Mouse (Mus musculus) intestine, embryonic 15.5 days (tissue): ENCODE results near the gene Thumpd2. TPM values are rescaled to one million over a fixed set of nuclear protein-coding genes. Genes with fewer than 3 reads are reported as not detected.

ENCODE experiments used
- ATAC-seq: fragments of 200-750 bp; cut with Nextera tagmentation; 2 replicates; pipeline ENCODE4 v1.8.0; 2017; ENCODE audit warnings: moderate TSS enrichment, moderate library complexity
- H3K27ac ChIP-seq: fragments of 300-500 bp; sonication (generic); 2 replicates; pipeline ENCODE4 v1.5.1; 2015; ENCODE audit warnings: mild to moderate bottlenecking, inconsistent platforms
- H3K27me3 ChIP-seq: fragments of 300-500 bp; sonication (generic); replicated peaks from 2 replicates; pipeline ENCODE4 v1.6.1; 2015; ENCODE audit warnings: inconsistent platforms
- H3K36me3 ChIP-seq: fragments of 300-500 bp; sonication (generic); 2 replicates; pipeline ENCODE4 v1.6.1; 2015; ENCODE audit warnings: inconsistent platforms
- H3K4me1 ChIP-seq: fragments of 300-500 bp; sonication (generic); replicated peaks from 2 replicates; pipeline ENCODE4 v1.6.1; 2015; ENCODE audit warnings: inconsistent platforms
- H3K4me2 ChIP-seq: fragments of 300-500 bp; sonication (generic); replicated peaks from 2 replicates; pipeline ENCODE4 v1.6.1; 2015; ENCODE audit warnings: mild to moderate bottlenecking, inconsistent platforms
- H3K4me3 ChIP-seq: fragments of 300-500 bp; sonication (generic); replicated peaks from 2 replicates; pipeline ENCODE4 v1.5.1; 2015; ENCODE audit warnings: inconsistent platforms
- H3K9ac ChIP-seq: fragments of 300-500 bp; sonication (generic); 2 replicates; pipeline ENCODE4 v1.6.1; 2015; ENCODE audit warnings: inconsistent platforms
- H3K9me3 ChIP-seq: fragments of 300-500 bp; sonication (generic); 2 replicates; pipeline ENCODE4 v1.6.1; 2016; ENCODE audit warnings: inconsistent platforms
- WGBS: fragments of 180-500 bp; shearing (Covaris S2); methylation state at CpG from one replicate; pipeline ENCODE4 v1.1.7; 2015; 5-methylcytosine and 5-hydroxymethylcytosine counted together
- polyA plus RNA-seq: library from polyadenylated mRNA; unstranded; fragments of >200 nt; fragmentation: Nextera tagmentation; extraction: Ambion mirVana; gene quantifications from 2 replicates; pipeline ENCODE4 v1.2.1, GENCODE M21; 2015

Thumpd2 gene
- polyA plus RNA-seq, 1 experiment from 2014 or later: 14.1 TPM

GRCm38 (mm10) chr17:81056035-81056434, 8.8 kb downstream of the Thumpd2 start:
- 0 out of 2 replicates have a peak, but pooled peaks cover 8% of the 10 kb centered on the region for H3K36me3 ChIP-seq
- ATAC-seq: no peak
- WGBS: 37% methylated on average over 3 of the region's 3 CpGs

GRCm38 (mm10) chr17:81055522-81055921, 9.4 kb downstream of the Thumpd2 start:
- Histone ChIP-seq H3K4me1 (0 out of 2 replicates have a peak, but pooled peaks cover 5% of the 10 kb centered on the region), H3K4me2 (no peak overlapping the region), H3K36me3 (0 out of 2 replicates have a peak, but pooled peaks cover 8% of the 10 kb centered on the region), H3K27ac (no peak overlapping the region), H3K27me3 (no peaks in the 10 kb centered on the region), H3K4me3 (no peak overlapping the region), H3K9me3 (no peaks in the 10 kb centered on the region), H3K9ac (no peak overlapping the region)
- WGBS: 77% methylated on average over 5 of the region's 5 CpGs
- ATAC-seq: no peak

More at GRCm38 (mm10) chr17:81056035-81056434, 8.8 kb downstream of the Thumpd2 start:
- no peaks in the 10 kb centered on the region for H3K27me3 ChIP-seq
- no peak overlapping the region for H3K27ac ChIP-seq
- H3K4me1 ChIP-seq: 0 out of 2 replicates have a peak, but pooled peaks cover 5% of the 10 kb centered on the region
- no peak overlapping the region for H3K4me3 ChIP-seq
- H3K4me2 ChIP-seq: no peak overlapping the region
- no peak overlapping the region for H3K9ac ChIP-seq
- no peaks in the 10 kb centered on the region for H3K9me3 ChIP-seq

- WGBS: 82% methylated on average over 2 of the region's 2 CpGs
- H3K9me3 ChIP-seq: no peaks in the 10 kb centered on the region
- no peak for ATAC-seq
Measured at GRCm38 (mm10) chr17:81053274-81053673, 11.6 kb downstream of the Thumpd2 start.

GRCm38 (mm10) chr17:81047930-81048564, 16.8 kb downstream of the Thumpd2 start:
- Histone ChIP-seq H3K4me3 (no peak overlapping the region), H3K27me3 (no peaks in the 10 kb centered on the region), H3K36me3 (0 out of 2 replicates have a peak, but pooled peaks cover 8% of the 10 kb centered on the region), H3K4me2 (no peak overlapping the region), H3K9ac (no peak overlapping the region), H3K9me3 (no peaks in the 10 kb centered on the region), H3K27ac (no peak overlapping the region), H3K4me1 (0 out of 2 replicates have a peak, but pooled peaks cover 4% of the 10 kb centered on the region)
- 49% methylated on average over 7 of the region's 7 CpGs for WGBS
- peak; percentile 67 for ATAC-seq

More at GRCm38 (mm10) chr17:81053274-81053673, 11.6 kb downstream of the Thumpd2 start:
- H3K27ac ChIP-seq: no peak overlapping the region
- H3K9ac ChIP-seq: no peak overlapping the region
- no peaks in the 10 kb centered on the region for H3K27me3 ChIP-seq
- no peak overlapping the region for H3K4me2 ChIP-seq
- H3K4me3 ChIP-seq: no peak overlapping the region
- 0 out of 2 replicates have a peak, but pooled peaks cover 8% of the 10 kb centered on the region for H3K36me3 ChIP-seq
- H3K4me1 ChIP-seq: 0 out of 2 replicates have a peak, but pooled peaks cover 5% of the 10 kb centered on the region

GRCm38 (mm10) chr17:81045525-81046150, 19.2 kb downstream of the Thumpd2 start:
- Histone ChIP-seq H3K9me3 (no peaks in the 10 kb centered on the region), H3K27me3 (no peaks in the 10 kb centered on the region), H3K9ac (no peak overlapping the region), H3K36me3 (no peaks in the 10 kb centered on the region), H3K27ac (no peak overlapping the region), H3K4me3 (no peak overlapping the region), H3K4me1 (0 out of 2 replicates have a peak, but pooled peaks cover 4% of the 10 kb centered on the region), H3K4me2 (no peak overlapping the region)
- 86% methylated on average over 9 of the region's 9 CpGs for WGBS
- no peak for ATAC-seq

- Histone ChIP-seq H3K4me1 (0 out of 2 replicates have a peak, but pooled peaks cover 4% of the 10 kb centered on the region), H3K9ac (no peak overlapping the region), H3K4me2 (no peak overlapping the region), H3K27me3 (no peaks in the 10 kb centered on the region), H3K4me3 (no peak overlapping the region), H3K36me3 (no peaks in the 10 kb centered on the region), H3K9me3 (no peaks in the 10 kb centered on the region), H3K27ac (no peak overlapping the region)
- WGBS: 92% methylated on average over 6 of the region's 6 CpGs
- ATAC-seq: no peak
Measured at GRCm38 (mm10) chr17:81045115-81045514, 19.8 kb downstream of the Thumpd2 start.

- Histone ChIP-seq H3K9ac (no peak overlapping the region), H3K4me1 (0 out of 2 replicates have a peak, but pooled peaks cover 4% of the 10 kb centered on the region), H3K27me3 (no peaks in the 10 kb centered on the region), H3K27ac (no peak overlapping the region), H3K36me3 (no peaks in the 10 kb centered on the region), H3K4me2 (no peak overlapping the region), H3K9me3 (no peaks in the 10 kb centered on the region), H3K4me3 (no peak overlapping the region)
- ATAC-seq: no peak
- 80% methylated on average over 3 of the region's 3 CpGs for WGBS
Measured at GRCm38 (mm10) chr17:81044356-81044755, 20.5 kb downstream of the Thumpd2 start.

GRCm38 (mm10) chr17:81041662-81042061, 23.2 kb downstream of the Thumpd2 start:
- no peak for ATAC-seq
- no peak overlapping the region for H3K9ac ChIP-seq
- H3K4me1 ChIP-seq: no peaks in the 10 kb centered on the region
- H3K27ac ChIP-seq: no peak overlapping the region
- no peak overlapping the region for H3K4me2 ChIP-seq
- peaks cover 4% of the 10 kb centered on the region; the same call in 1 of the 2 replicates for H3K36me3 ChIP-seq
- H3K27me3 ChIP-seq: no peaks in the 10 kb centered on the region
- H3K9me3 ChIP-seq: no peaks in the 10 kb centered on the region
- H3K4me3 ChIP-seq: no peak overlapping the region
- 69% methylated on average over 2 of the region's 2 CpGs for WGBS

GRCm38 (mm10) chr17:81038707-81039408, 26.0 kb downstream of the Thumpd2 start:
- H3K27me3 ChIP-seq: no peaks in the 10 kb centered on the region
- H3K9ac ChIP-seq: no peak overlapping the region
- H3K27ac ChIP-seq: no peak overlapping the region
- WGBS: 87% methylated on average over 2 of the region's 2 CpGs
- H3K4me1 ChIP-seq: no peaks in the 10 kb centered on the region
- no peak overlapping the region for H3K4me3 ChIP-seq
- peaks cover 4% of the 10 kb centered on the region; the same call in 1 of the 2 replicates for H3K36me3 ChIP-seq
- no peak overlapping the region for H3K4me2 ChIP-seq
- no peaks in the 10 kb centered on the region for H3K9me3 ChIP-seq
- ATAC-seq: peak; percentile 41; the same call in 1 of the 2 replicates

- Histone ChIP-seq H3K27me3 (no peaks in the 10 kb centered on the region), H3K4me1 (no peaks in the 10 kb centered on the region), H3K36me3 (peaks cover 4% of the 10 kb centered on the region; the same call in 1 of the 2 replicates), H3K27ac (no peak overlapping the region), H3K9me3 (no peaks in the 10 kb centered on the region), H3K4me3 (no peak overlapping the region), H3K4me2 (no peak overlapping the region), H3K9ac (no peak overlapping the region)
- no peak for ATAC-seq
- WGBS: 78% methylated on average over 5 of the region's 5 CpGs
Measured at GRCm38 (mm10) chr17:81035354-81035753, 29.5 kb downstream of the Thumpd2 start.

- 72% methylated on average over 2 of the region's 2 CpGs for WGBS
- H3K27me3 ChIP-seq: no peaks in the 10 kb centered on the region
- H3K27ac ChIP-seq: no peak overlapping the region
- H3K9ac ChIP-seq: no peak overlapping the region
- no peak for ATAC-seq
- no peaks in the 10 kb centered on the region for H3K9me3 ChIP-seq
- no peaks in the 10 kb centered on the region for H3K4me1 ChIP-seq
- peaks cover under 1% of the 10 kb centered on the region; the same call in 1 of the 2 replicates for H3K36me3 ChIP-seq
- no peak overlapping the region for H3K4me2 ChIP-seq
- no peak overlapping the region for H3K4me3 ChIP-seq
Measured at GRCm38 (mm10) chr17:81032957-81033356, 31.9 kb downstream of the Thumpd2 start.

GRCm38 (mm10) chr17:81031830-81032442, 32.9 kb downstream of the Thumpd2 start:
- H3K4me1 ChIP-seq: no peaks in the 10 kb centered on the region
- no peaks in the 10 kb centered on the region for H3K9me3 ChIP-seq
- H3K36me3 ChIP-seq: no peaks in the 10 kb centered on the region; the same call in 1 of the 2 replicates
- no peak overlapping the region for H3K4me2 ChIP-seq
- WGBS: 91% methylated on average over 3 of the region's 3 CpGs
- H3K4me3 ChIP-seq: no peak overlapping the region
- no peak overlapping the region for H3K27ac ChIP-seq
- ATAC-seq: no peak
- no peak overlapping the region for H3K9ac ChIP-seq
- H3K27me3 ChIP-seq: no peaks in the 10 kb centered on the region
